Mouse (Mus musculus) MEL (cell line): Measurements from ENCODE around the gene Zfp764. TPM values are rescaled to one million over a fixed set of nuclear protein-coding genes. Genes with fewer than 3 reads are reported as not detected.
A peak's percentile ranks its signal among the peaks of the same experiment; 100 is the strongest.
"Not testable (repeated sequence)": the region's sequence is repeated elsewhere in the genome, so short reads cannot be mapped to it uniquely, and the experiment has no call there.

Experiments
- DNase-seq: peaks from one replicate; pipeline ENCODE4 v3.0.0; 2011; ENCODE audit warnings: low read depth, low spot score
- H3K27ac ChIP-seq: 2 replicates; pipeline ENCODE4 v1.5.1; 2012; ENCODE audit warnings: low read depth, mild to moderate bottlenecking, control low read depth, low read length, moderate library complexity; ENCODE audit not compliant: control insufficient read depth
- H3K27me3 ChIP-seq, 2 experiments: fragments of 150-350 bp in 1 of 2; sonication (generic) in 1 of 2; 2 replicates each; pipeline ENCODE4 v1.6.1; 2012; ENCODE audit warnings: low read length in 2 of 2, mild to moderate bottlenecking in 2 of 2, improper control_type of control experiment in 1 of 2, moderate library complexity in 1 of 2; ENCODE audit not compliant: insufficient read depth in 2 of 2, control insufficient read depth in 1 of 2
- H3K36me3 ChIP-seq, 2 experiments: 2 replicates each; pipeline ENCODE4 v1.6.1; 2012 to 2014; ENCODE audit warnings: low read length in 2 of 2, improper control_type of control experiment in 1 of 2, inconsistent platforms in 1 of 2, mild to moderate bottlenecking in 1 of 2; ENCODE audit not compliant: insufficient read depth in 2 of 2, control insufficient read depth in 1 of 2
- H3K4me1 ChIP-seq, 2 experiments: fragments of 150-350 bp in 1 of 2; sonication (generic) in 1 of 2; 2 replicates each; pipeline ENCODE4 v1.6.1; 2012; ENCODE audit warnings: low read length in 2 of 2, improper control_type of control experiment in 1 of 2, mild to moderate bottlenecking in 1 of 2; ENCODE audit not compliant: insufficient read depth in 2 of 2, control insufficient read depth in 1 of 2
- H3K4me3 ChIP-seq, 2 experiments: fragments of 150-350 bp in 1 of 2; sonication (generic) in 1 of 2; 2 replicates each; pipeline ENCODE4 v1.5.1; 2012; ENCODE audit warnings: low read depth in 2 of 2, low read length in 2 of 2, mild to moderate bottlenecking in 2 of 2, moderate library complexity in 2 of 2, control low read depth in 1 of 2, improper control_type of control experiment in 1 of 2; ENCODE audit not compliant: control insufficient read depth in 1 of 2, insufficient read depth in 1 of 2
- H3K79me2 ChIP-seq: 2 replicates; pipeline ENCODE4 v1.6.1; 2012; ENCODE audit warnings: mild to moderate bottlenecking, low read length, moderate library complexity; ENCODE audit not compliant: control insufficient read depth, poor library complexity, insufficient read depth
- H3K9ac ChIP-seq: 2 replicates; pipeline ENCODE4 v1.6.1; 2012; ENCODE audit warnings: low read depth, mild to moderate bottlenecking, control low read depth, low read length, moderate library complexity; ENCODE audit not compliant: control insufficient read depth, poor library complexity, severe bottlenecking
- H3K9me3 ChIP-seq: fragments of 150-350 bp; sonication (generic); replicated peaks from 2 replicates; pipeline ENCODE4 v1.6.1; 2012; ENCODE audit warnings: mild to moderate bottlenecking, low read length, improper control_type of control experiment, moderate library complexity; ENCODE audit not compliant: insufficient read depth
- CHD2 ChIP-seq: IDR thresholded peaks from 2 replicates; pipeline ENCODE4 v1.6.1; 2011; ENCODE audit warnings: low read length, improper control_type of control experiment
- EP300 ChIP-seq, 2 experiments: IDR thresholded peaks; 2 replicates each; pipeline ENCODE4 v1.6.1; 2011; ENCODE audit warnings: improper control_type of control experiment in 2 of 2, low read length in 2 of 2, low read depth in 1 of 2, mild to moderate bottlenecking in 1 of 2
- ETS1 ChIP-seq: IDR thresholded peaks from 2 replicates; pipeline ENCODE4 v1.6.1; 2012; ENCODE audit warnings: low read depth, mild to moderate bottlenecking, inconsistent platforms, low read length, improper control_type of control experiment, moderate library complexity
- GATA1 ChIP-seq: IDR thresholded peaks from 2 replicates; pipeline ENCODE4 v1.6.1; 2011; ENCODE audit warnings: low read depth, low read length, improper control_type of control experiment
- HCFC1 ChIP-seq: IDR thresholded peaks from 2 replicates; pipeline ENCODE4 v1.6.1; 2012; ENCODE audit warnings: low read depth, mild to moderate bottlenecking, inconsistent platforms, low read length, improper control_type of control experiment, moderate library complexity
- MAX ChIP-seq: IDR thresholded peaks from 2 replicates; pipeline ENCODE4 v1.6.1; 2011; ENCODE audit warnings: low read length, improper control_type of control experiment
- MAZ ChIP-seq: IDR thresholded peaks from 2 replicates; pipeline ENCODE4 v1.6.1; 2012; ENCODE audit warnings: low read depth, mild to moderate bottlenecking, inconsistent platforms, low read length, improper control_type of control experiment
- MXI1 ChIP-seq: IDR thresholded peaks from 2 replicates; pipeline ENCODE4 v1.6.1; 2011; ENCODE audit warnings: mild to moderate bottlenecking, low read depth, low read length, improper control_type of control experiment
- MYC ChIP-seq: IDR thresholded peaks from 2 replicates; pipeline ENCODE4 v1.6.1; 2011; ENCODE audit warnings: low read depth, mild to moderate bottlenecking, low read length, improper control_type of control experiment, moderate library complexity
- NRF1 ChIP-seq: IDR thresholded peaks from 2 replicates; pipeline ENCODE4 v1.6.1; 2014; ENCODE audit warnings: low read depth, mild to moderate bottlenecking, inconsistent platforms, low read length, improper control_type of control experiment, moderate library complexity; ENCODE audit not compliant: poor library complexity, insufficient read depth, severe bottlenecking
- POLR2AphosphoS2 ChIP-seq: IDR thresholded peaks from 2 replicates; pipeline ENCODE4 v1.6.1; 2011; ENCODE audit warnings: low read length, improper control_type of control experiment
- RAD21 ChIP-seq: IDR thresholded peaks from 2 replicates; pipeline ENCODE4 v1.6.1; 2011; ENCODE audit warnings: mild to moderate bottlenecking, low read depth, low read length, improper control_type of control experiment
- RCOR1 ChIP-seq: IDR thresholded peaks from 2 replicates; pipeline ENCODE4 v1.6.1; 2012; ENCODE audit warnings: low read depth, mild to moderate bottlenecking, inconsistent platforms, low read length, improper control_type of control experiment
- SIN3A ChIP-seq: IDR thresholded peaks from 2 replicates; pipeline ENCODE4 v1.6.1; 2012; ENCODE audit warnings: low read length, improper control_type of control experiment, inconsistent platforms
- SMC3 ChIP-seq: IDR thresholded peaks from 2 replicates; pipeline ENCODE4 v1.6.1; 2011; ENCODE audit warnings: low read depth, low read length, improper control_type of control experiment
- TAL1 ChIP-seq: IDR thresholded peaks from 2 replicates; pipeline ENCODE4 v1.6.1; 2012; ENCODE audit warnings: mild to moderate bottlenecking, inconsistent platforms, low read length, moderate library complexity, mixed read lengths
- TCF12 ChIP-seq: IDR thresholded peaks from 2 replicates; pipeline ENCODE4 v1.6.1; 2014; ENCODE audit warnings: low read depth, mild to moderate bottlenecking, inconsistent platforms, low read length, improper control_type of control experiment, moderate library complexity
- USF1 ChIP-seq: IDR thresholded peaks from 2 replicates; pipeline ENCODE4 v1.6.1; 2014; ENCODE audit warnings: low read depth, mild to moderate bottlenecking, inconsistent platforms, low read length, improper control_type of control experiment, moderate library complexity
- USF2 ChIP-seq, 2 experiments: IDR thresholded peaks; 2 replicates each; pipeline ENCODE4 v1.6.1; 2011 to 2012; ENCODE audit warnings: improper control_type of control experiment in 2 of 2, low read length in 2 of 2, borderline replicate concordance in 1 of 2, inconsistent platforms in 1 of 2, low read depth in 1 of 2, mild to moderate bottlenecking in 1 of 2; ENCODE audit not compliant: insufficient read depth in 1 of 2
- ZC3H11A ChIP-seq: IDR thresholded peaks from 2 replicates; pipeline ENCODE4 v1.6.1; 2012; ENCODE audit warnings: low read depth, mild to moderate bottlenecking, inconsistent platforms, low read length, improper control_type of control experiment
- ZKSCAN1 ChIP-seq: IDR thresholded peaks from 2 replicates; pipeline ENCODE4 v1.6.1; 2012; ENCODE audit warnings: low read depth, mild to moderate bottlenecking, inconsistent platforms, low read length, improper control_type of control experiment, moderate library complexity
- ZMIZ1 ChIP-seq: IDR thresholded peaks from 2 replicates; pipeline ENCODE4 v1.6.1; 2012; ENCODE audit warnings: low read depth, mild to moderate bottlenecking, inconsistent platforms, low read length, improper control_type of control experiment, moderate library complexity
- polyA plus RNA-seq, 2 experiments: library from polyadenylated mRNA; stranded (reverse) in 1 of 2; unstranded in 1 of 2; fragments of >175 nt in 1 of 2; fragments of >200 nt in 1 of 2; gene quantifications; 2 replicates each; pipeline versions ENCODE4 v1.2.1 to v1.2.4; 2012; ENCODE audit warnings: low replicate concordance in 2 of 2, low read depth in 1 of 2; ENCODE audit not compliant: insufficient read length in 2 of 2, insufficient read depth in 1 of 2, missing spikeins in 1 of 2
- total RNA-seq: library from RNA; depleted of rRNA; stranded (reverse); fragments of 300-350 nt; gene quantifications from 2 replicates; pipeline ENCODE4 v1.2.3, GENCODE M21; 2012

Gene Zfp764
- total and polyA plus RNA-seq, 3 experiments = 3.1 to 4.1 TPM; not detected in 1

DNA sequence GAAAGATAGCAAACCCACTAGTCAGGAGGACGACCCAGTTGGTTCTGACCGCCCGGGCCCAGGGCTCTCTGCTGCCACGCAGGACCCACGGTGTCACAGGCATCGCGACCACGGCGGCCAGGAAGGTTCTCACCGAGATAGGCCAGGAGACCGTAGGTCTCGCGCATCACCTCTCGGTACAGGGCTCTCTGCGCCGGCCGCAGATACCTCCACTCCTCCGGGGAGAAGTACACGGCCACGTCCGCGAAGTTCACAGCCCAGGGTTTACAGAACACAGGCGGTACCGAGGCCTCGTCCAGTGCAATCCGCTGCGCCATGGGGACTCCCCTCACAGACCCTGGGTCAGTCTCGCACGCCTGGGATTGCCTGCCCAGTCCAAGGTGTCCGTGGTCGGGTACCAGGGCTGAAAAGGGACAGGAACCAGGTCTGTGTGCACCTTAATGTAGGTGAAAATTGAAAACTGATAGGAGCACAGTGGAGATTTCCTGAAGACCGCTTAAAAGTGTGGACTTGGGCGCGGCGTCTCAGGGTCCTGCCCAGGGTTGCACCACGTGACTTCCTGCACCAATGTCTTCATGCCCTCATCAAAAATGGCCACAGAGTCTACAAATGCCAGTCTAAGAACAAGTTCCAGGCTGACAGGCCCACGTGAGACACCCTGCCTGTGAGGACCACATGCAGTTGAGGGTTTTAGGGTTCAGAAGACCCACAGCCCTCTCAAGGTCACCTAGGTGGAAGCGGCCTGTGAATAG is 19.8 kb downstream of the Zfp764 start, which contains the start of gene 9130019O22Rik (continued):
- TF ChIP-seq POLR2AphosphoS2 (peak; percentile 32; the same call in 1 of the 2 replicates), ZMIZ1 (no peak), MXI1 (peak; percentile 62)

DNA sequence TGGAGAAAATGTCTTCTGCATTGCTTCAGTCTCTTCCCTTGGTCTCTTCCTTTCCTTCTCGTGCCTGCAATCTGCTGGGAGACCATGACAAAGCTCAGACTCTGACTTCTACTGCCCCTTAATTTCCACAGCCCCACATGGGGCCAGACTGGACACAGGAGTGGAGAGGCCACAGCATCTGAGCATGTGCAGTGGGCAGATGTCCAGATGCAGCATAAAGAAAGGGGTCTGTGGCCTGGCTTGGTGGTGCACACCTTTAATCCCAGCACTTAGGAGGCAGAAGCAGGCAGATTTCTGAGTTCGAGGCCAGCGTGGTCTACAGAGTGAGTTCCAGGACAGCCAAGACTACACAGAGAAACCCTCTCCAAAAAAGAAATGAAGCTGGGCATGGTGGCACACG is 21.1 kb downstream of the Zfp764 start:
- not testable (repeated sequence) for H3K9ac ChIP-seq, H3K4me1 ChIP-seq, H3K27ac ChIP-seq, H3K4me3 ChIP-seq, H3K27me3 ChIP-seq, H3K9me3 ChIP-seq, H3K36me3 ChIP-seq, DNase-seq, H3K79me2 ChIP-seq

DNA sequence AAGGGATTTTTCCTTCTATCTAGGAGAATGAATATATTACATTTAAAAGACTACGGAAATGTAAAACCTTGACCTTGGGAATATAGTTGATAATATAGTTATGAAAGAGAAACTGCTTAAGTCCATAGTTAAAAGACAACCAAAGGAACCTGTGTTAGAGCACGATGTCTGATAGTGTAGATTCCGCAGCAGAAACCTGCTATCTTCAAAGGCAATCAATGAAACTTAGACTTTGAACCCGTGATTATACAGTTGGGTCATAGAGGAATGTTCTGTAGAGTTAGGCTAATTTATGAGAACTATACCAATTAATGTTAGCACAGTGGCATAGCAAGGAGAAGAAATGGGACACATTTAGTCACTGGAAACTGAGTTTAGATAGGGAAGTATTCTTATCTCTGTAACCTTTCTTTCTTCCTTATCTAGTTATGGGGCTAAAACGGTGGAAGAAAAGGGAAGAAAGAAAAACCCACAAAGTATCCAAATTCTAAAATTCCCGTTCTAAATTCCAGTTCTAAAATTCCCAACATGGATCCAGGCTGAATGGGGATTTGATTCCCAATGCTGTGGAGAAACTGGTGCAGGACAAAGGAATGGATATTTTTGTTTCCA is 28.2 kb downstream of the Zfp764 start:
- Histone ChIP-seq H3K4me1 (peaks cover 14 to 27% of the 10 kb centered on the region in 2 experiments), H3K36me3 (peaks cover 0 to 25% of the 10 kb centered on the region in 2 experiments; a peak in 2 of 4 replicates), H3K9ac (no peak overlapping the region), H3K79me2 (peaks cover 2% of the 10 kb centered on the region; the same call in 1 of the 2 replicates), H3K27me3 (no peaks in the 10 kb centered on the region), H3K4me3 (0 out of 4 replicates have a peak overlapping the region, but pooled peaks of 1 of the 2 experiments have one; percentile 3), H3K9me3 (no peaks in the 10 kb centered on the region), H3K27ac (peak overlapping the region; percentile 82)
- peak; percentile 52; the same call in 1 of the 2 replicates for TF ChIP-seq HCFC1
- peak; percentile 88 for TF ChIP-seq RCOR1
- peak; percentile 17; the same call in 1 of the 2 replicates for TF ChIP-seq ZC3H11A
- 0 out of 2 replicates have a peak, but pooled peaks have one; percentile 22 for TF ChIP-seq MAZ
- no peak for TF ChIP-seq NRF1
- peak; percentile 25; the same call in 1 of the 2 replicates for TF ChIP-seq MXI1
- peak; percentile 73 for TF ChIP-seq SIN3A
- TF ChIP-seq ZKSCAN1 = no peak
- no peak for TF ChIP-seq USF1
- no peak for TF ChIP-seq RAD21
- peak; percentile 97 for TF ChIP-seq GATA1
- peak; percentile 78; the same call in 1 of the 2 replicates for TF ChIP-seq MYC
- TF ChIP-seq ETS1 = peak; percentile 80
- TF ChIP-seq CHD2 = no peak
- no peak for TF ChIP-seq SMC3
- TF ChIP-seq USF2 (IDR thresholded peaks at IDR 0.05; ENCODE audit: borderline replicate concordance in 1 of 2, insufficient read depth in 1 of 2, low read depth in 1 of 2, low read length in 2 of 2) = no peak
- 0 out of 2 replicates have a peak, but pooled peaks have one; percentile 36 for TF ChIP-seq MAX
- peak; percentile 82 to 98 for TF ChIP-seq EP300 (IDR thresholded peaks at IDR 0.05; ENCODE audit: low read depth in 1 of 2, low read length in 2 of 2)
- peak; percentile 23; the same call in 1 of the 2 replicates for TF ChIP-seq TAL1
- peak; percentile 75 for TF ChIP-seq TCF12
- no peak for DNase-seq
